Mouse (Mus musculus) cortical plate, adult 2 months (tissue): ENCODE measurements around the gene Fam221a. TPM values are rescaled to one million over a fixed set of nuclear protein-coding genes. Genes with fewer than 3 reads are reported as not detected.
A peak's percentile ranks its signal among the peaks of the same experiment; 100 is the strongest.
"Not testable (repeated sequence)": the region's sequence is repeated elsewhere in the genome, so short reads cannot be mapped to it uniquely, and the experiment has no call there.

Experiments
- H3K27ac ChIP-seq: fragments of 200-500 bp; 2 replicates; pipeline ENCODE4 v1.5.1; 2012; ENCODE audit warnings: low read length, control low read depth, inconsistent platforms; ENCODE audit not compliant: insufficient read depth
- H3K4me1 ChIP-seq: fragments of 200-500 bp; 2 replicates; pipeline ENCODE4 v1.6.1; 2011; ENCODE audit warnings: low read length; ENCODE audit not compliant: control insufficient read depth, insufficient read depth
- H3K4me3 ChIP-seq: fragments of 200-500 bp; 2 replicates; pipeline ENCODE4 v1.5.1; 2011; ENCODE audit warnings: mild to moderate bottlenecking, low read length, control low read depth; ENCODE audit not compliant: insufficient read depth
- CTCF ChIP-seq: fragments of 200-500 bp; IDR thresholded peaks from 2 replicates; pipeline ENCODE4 v1.5.1; 2011; ENCODE audit warnings: mild to moderate bottlenecking, control low read depth, low read length; ENCODE audit not compliant: insufficient read depth; ENCODE audit errors: extremely low read depth
- POLR2A ChIP-seq: fragments of 200-500 bp; IDR thresholded peaks from 2 replicates; pipeline ENCODE4 v1.6.1; 2011; ENCODE audit warnings: mild to moderate bottlenecking, low read length, control low read depth; ENCODE audit not compliant: insufficient read depth; ENCODE audit errors: extremely low read depth
- polyA plus RNA-seq: library from polyadenylated mRNA; depleted of rRNA; stranded (reverse); fragments of >200 nt; gene quantifications from 2 replicates; pipeline ENCODE4 v1.2.3, GENCODE M21; 2012; rRNA removed

Gene Fam221a
- polyA plus RNA-seq, 1 experiment: 2.0 TPM

DNA sequence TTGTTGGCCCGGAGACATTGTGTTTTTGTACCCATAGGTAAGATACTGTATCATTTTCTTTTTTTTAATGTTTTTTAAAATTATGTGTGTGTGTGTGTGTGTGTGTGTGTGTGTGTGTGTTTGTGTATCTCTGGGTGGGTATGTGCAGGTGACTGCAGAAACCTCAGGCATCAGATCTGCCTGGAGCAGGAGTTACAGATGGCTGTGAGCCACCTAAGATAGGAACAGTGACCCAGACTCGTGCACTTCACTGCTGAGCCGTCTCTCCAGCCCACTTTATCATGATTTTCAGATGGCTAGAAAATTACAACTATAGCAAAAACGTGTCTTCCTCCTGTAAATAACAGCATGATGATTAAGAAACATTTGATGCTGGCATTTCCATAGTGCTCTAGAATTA lies 5.2 kb downstream of the Fam221a start:
- TF ChIP-seq POLR2A (no peak), CTCF (no peak)
- H3K4me3 ChIP-seq: no peak overlapping the region
- H3K27ac ChIP-seq: no peak overlapping the region
- H3K4me1 ChIP-seq: peaks cover 3% of the 10 kb centered on the region

DNA sequence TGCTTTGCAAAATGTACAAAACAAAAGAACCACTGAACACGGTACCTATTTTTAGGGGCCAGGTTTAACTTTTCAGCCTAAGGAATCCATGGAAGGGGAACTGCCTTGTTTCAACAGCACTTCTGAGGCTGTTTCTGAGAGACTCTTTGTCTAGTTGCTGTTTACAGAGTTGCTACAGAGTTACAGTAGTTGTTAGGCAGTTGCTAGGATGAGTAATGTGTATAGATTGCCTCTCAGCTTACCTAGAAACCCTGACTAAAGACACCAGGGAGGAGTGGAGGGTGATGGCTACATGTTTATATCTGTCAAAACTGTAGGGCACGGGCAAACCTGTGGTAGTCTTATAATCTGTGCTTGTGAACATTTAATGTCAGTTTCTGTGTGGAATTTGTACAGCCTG lies 6.4 kb downstream of the Fam221a start:
- no peak overlapping the region for H3K4me3 ChIP-seq
- H3K27ac ChIP-seq: no peak overlapping the region
- no peaks in the 10 kb centered on the region for H3K4me1 ChIP-seq
- no peak for TF ChIP-seq POLR2A
- TF ChIP-seq CTCF: no peak

DNA sequence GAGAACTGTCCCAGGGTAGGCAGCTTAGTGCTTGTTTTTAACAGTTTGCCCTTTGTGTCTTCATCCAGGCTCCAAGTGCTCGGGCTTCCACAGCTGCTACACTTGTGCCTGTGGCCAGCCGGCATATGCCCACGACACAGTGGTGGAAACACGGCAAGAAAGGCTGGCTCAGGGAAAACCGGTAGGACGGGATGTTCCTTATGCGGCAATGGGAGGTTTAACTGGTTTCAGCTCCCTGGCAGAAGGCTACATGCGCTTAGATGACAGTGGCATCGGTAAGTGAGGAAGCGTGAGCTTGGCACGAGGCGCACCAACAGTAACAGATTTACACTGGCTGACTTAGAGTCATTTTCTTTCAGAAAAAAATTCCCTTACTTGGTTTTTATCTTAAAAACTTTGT lies 10.8 kb downstream of the Fam221a start:
- H3K27ac ChIP-seq: no peak overlapping the region
- TF ChIP-seq CTCF (no peak), POLR2A (no peak)
- no peaks in the 10 kb centered on the region for H3K4me1 ChIP-seq
- H3K4me3 ChIP-seq: no peak overlapping the region

DNA sequence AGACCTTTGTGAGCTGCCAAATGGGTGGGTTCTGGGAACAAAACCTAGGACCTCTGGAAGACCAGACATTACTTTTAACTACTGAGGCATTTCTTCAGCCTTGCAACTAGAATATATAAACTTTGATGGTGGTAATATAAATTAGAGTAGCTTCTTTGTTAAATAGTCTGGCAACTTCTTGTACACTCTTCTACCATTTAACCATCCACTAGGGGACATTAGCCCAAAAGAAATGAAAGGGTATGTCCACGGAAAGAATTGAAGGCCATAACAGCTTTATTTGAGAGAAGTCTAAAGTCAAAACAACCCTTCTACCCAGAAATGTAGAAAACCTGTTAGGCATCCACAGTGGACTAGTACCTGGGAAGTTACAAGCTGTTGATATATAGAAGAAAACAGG lies 26.7 kb downstream of the Fam221a start:
- no peak for TF ChIP-seq POLR2A
- no peak for TF ChIP-seq CTCF
- no peaks in the 10 kb centered on the region for H3K4me1 ChIP-seq
- H3K27ac ChIP-seq: no peak overlapping the region
- H3K4me3 ChIP-seq: no peak overlapping the region

DNA sequence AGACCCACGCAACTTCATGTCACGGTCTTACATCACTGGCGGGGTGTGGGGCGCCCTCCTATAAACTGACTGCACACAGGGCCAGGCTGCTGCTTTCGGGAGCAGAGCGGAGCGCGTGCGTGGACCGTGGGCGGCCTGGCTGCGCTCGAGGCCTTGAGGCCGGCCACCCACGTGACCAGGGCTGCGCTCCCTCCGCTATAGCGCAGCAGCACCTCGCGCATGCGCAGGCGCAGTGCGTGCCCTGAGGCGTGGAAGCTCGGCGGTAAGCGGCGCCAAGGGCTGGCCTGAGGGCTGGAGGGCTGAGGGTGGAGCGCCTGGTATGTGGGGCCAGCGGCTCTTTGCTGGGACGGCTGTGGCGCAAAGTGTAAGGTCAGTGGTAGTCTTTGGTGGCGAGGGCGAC lies 27.8 kb downstream of the Fam221a start, which contains the start of gene Stk31:
Gene Stk31, plus strand, starts transcription at position 289 of the 400 bp plus-strand sequence.
- Histone ChIP-seq H3K4me3 (no peak within 1 kb of the TSS), H3K4me1 (no peaks in the 10 kb centered on the region), H3K27ac (no peak within 1 kb of the TSS)
- no peak for TF ChIP-seq CTCF

DNA sequence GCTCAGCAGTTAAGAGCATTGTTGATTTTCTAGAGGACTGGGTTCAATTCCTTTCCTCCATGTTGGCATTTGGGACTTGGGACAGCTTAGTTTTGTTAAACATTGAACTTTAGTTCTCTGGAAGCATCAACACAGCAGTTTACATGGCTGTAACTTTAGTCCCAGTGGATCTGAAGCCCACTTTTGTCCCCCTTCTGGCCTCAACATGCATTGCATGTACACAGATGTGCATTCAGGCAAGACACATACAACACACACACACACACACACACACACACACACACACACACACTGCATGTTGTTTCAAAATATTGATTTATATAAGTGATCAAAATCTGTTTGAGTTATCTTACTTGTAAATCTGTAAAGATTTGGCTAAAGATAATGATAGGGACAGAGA lies 29.9 kb downstream of the Fam221a start:
- Histone ChIP-seq H3K27ac (no peak overlapping the region), H3K4me1 (no peaks in the 10 kb centered on the region), H3K4me3 (no peak overlapping the region)
- TF ChIP-seq POLR2A: no peak
- TF ChIP-seq CTCF: peak; percentile 18; the same call in 1 of the 2 replicates

DNA sequence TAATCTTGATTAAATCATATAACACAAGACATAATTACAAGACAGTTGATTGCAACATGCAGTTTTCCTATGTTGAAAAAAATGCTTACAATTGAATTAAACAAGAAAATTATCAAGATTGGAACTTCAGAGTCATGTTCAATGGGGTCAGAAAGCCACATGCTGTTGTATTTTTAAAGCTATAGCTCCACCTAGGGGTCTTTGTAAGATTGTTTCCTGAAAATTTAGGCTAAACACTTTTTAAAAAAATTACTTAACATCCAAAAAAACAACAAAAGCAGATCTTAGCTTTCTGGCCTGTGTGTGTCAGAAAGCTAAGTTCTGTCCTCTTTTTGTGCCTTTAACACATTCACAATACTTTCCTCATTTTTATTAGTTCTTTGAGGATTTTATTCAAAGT lies 30.8 kb downstream of the Fam221a start:
- H3K27ac ChIP-seq: no peak overlapping the region
- H3K4me3 ChIP-seq: no peak overlapping the region
- H3K4me1 ChIP-seq: no peaks in the 10 kb centered on the region
- TF ChIP-seq CTCF: no peak
- TF ChIP-seq POLR2A: no peak

DNA sequence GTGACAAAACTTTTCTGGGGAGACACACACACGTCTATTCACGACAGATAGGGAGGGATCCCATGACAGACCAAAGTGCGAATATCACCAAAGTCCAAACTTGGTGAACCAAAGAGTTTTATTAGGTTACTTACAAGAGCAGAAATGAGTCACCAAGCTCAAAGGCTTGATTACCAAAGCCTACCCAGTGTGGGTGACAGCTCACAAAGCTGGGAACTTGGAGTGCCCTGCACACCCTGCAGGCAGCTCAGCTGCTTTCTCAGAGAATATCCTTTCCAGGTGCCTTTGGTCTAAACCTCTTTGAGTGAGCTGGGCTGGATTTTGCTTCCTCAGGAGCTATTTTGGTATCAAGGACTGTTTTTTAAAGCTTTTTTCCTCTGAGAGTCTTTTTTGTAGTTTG lies 43.3 kb downstream of the Fam221a start:
- no peak overlapping the region for H3K4me3 ChIP-seq
- H3K4me1 ChIP-seq: no peaks in the 10 kb centered on the region
- H3K27ac ChIP-seq: no peak overlapping the region
- TF ChIP-seq CTCF (no peak), POLR2A (no peak)

DNA sequence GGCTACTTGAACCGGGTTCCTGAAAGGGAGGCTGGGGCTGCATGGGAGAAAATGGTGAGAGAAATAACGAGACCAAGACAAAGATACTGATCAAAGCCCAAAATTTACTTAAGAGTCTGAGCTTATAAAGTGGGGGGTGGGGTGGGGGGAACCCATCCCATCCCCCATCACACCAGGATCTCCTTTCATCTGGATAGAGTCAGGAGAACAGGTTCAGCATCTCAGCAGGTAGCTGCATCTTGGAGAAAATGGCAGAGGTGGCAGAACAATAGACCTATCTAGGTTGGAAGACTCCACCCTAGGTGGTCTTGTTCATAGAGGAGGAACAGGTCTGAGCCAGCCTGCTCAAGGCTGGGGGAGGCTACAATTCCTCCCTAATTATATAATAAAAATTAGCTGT lies 45.4 kb downstream of the Fam221a start:
- not testable (repeated sequence) for H3K27ac ChIP-seq, H3K4me3 ChIP-seq, H3K4me1 ChIP-seq

DNA sequence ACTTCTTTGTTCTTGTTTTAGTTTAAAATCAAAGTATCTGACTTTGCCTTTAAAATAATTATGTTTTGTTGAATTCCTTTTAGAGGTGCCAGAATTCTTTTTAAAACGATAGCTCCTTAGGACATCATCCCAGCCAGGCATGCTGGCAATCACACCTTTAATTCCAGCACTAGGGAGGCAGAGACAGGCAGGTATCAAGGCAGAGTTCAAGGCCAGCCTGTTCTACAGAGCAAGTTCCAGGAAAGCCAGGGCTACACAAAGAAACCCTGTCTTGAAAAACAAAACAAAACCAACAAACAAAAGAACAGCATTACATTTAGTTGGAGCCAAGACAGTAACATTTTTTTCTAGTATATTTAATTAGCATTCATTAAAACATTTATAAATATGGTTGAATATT lies 48.4 kb downstream of the Fam221a start:
- no peak for TF ChIP-seq POLR2A
- TF ChIP-seq CTCF: no peak
- H3K4me3 ChIP-seq: no peak overlapping the region
- H3K4me1 ChIP-seq: no peaks in the 10 kb centered on the region
- no peak overlapping the region for H3K27ac ChIP-seq

DNA sequence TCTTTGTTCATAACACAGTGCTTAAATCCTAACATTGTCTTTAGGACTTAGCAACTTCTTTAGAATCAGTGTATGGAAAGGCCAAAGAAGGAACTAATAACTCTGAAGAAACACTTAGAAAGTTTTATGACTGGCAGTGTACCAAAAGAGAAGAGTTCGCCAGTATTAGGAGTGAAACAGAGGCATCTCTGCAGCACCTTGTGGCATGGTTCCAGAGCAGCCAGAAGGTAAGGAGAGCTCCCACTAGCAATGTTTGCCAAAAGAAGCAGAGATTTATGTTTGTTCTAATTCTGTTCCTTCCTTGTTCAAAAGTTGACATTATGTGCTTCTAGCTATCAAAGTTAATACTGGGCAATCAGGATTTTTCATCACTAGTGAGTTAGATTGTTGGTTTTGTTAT lies 69.8 kb downstream of the Fam221a start:
- H3K4me1 ChIP-seq: no peaks in the 10 kb centered on the region
- TF ChIP-seq CTCF: no peak
- TF ChIP-seq POLR2A: no peak
- no peak overlapping the region for H3K4me3 ChIP-seq
- H3K27ac ChIP-seq: no peak overlapping the region

Other genes with a start within 250 kb of the Fam221a start
- 0.02 TPM in 1 of 2 replicates, not detected in the other for gene Igf2bp3, start 152.8 kb upstream of the Fam221a start, polyA plus RNA-seq
- 111 and 113 TPM in 2 replicates for gene Tra2a, start 103.7 kb upstream of the Fam221a start, polyA plus RNA-seq
- 8.4 and 9.4 TPM in 2 replicates for gene Ccdc126, start 48.5 kb upstream of the Fam221a start, polyA plus RNA-seq
- not detected in 2 replicates for gene Stk31, start 27.9 kb downstream of the Fam221a start, polyA plus RNA-seq